Mouse (Mus musculus) CH12.LX (cell line): ENCODE data around the gene Tespa1.

Source experiments
- CTCF ChIP-seq, 2 experiments: IDR thresholded peaks in 1 of 2; conservative IDR thresholded peaks in 1 of 2; 2 replicates each; pipeline ENCODE4 v1.5.1; 2011 to 2012; ENCODE audit warnings: low read depth in 2 of 2, low read length in 2 of 2, improper control_type of control experiment in 1 of 2, inconsistent platforms in 1 of 2, mild to moderate bottlenecking in 1 of 2, moderate library complexity in 1 of 2
- E2F4 ChIP-seq: IDR thresholded peaks from 2 replicates; pipeline ENCODE4 v1.6.1; 2011; ENCODE audit warnings: low read depth, low read length, improper control_type of control experiment; ENCODE audit not compliant: insufficient replicate concordance
- ELF1 ChIP-seq: IDR thresholded peaks from 2 replicates; pipeline ENCODE4 v1.6.1; 2014; ENCODE audit warnings: low read depth, mild to moderate bottlenecking, inconsistent platforms, low read length, improper control_type of control experiment
- GABPA ChIP-seq: IDR thresholded peaks from 2 replicates; pipeline ENCODE4 v1.6.1; 2012; ENCODE audit warnings: low read depth, low read length, improper control_type of control experiment, inconsistent platforms; ENCODE audit not compliant: insufficient replicate concordance
- HCFC1 ChIP-seq: IDR thresholded peaks from 2 replicates; pipeline ENCODE4 v1.6.1; 2012; ENCODE audit warnings: low read depth, mild to moderate bottlenecking, inconsistent platforms, low read length, improper control_type of control experiment
- IRF4 ChIP-seq: IDR thresholded peaks from 2 replicates; pipeline ENCODE4 v1.6.1; 2014; ENCODE audit warnings: low read depth, mild to moderate bottlenecking, inconsistent platforms, low read length, improper control_type of control experiment
- MAZ ChIP-seq: IDR thresholded peaks from 2 replicates; pipeline ENCODE4 v1.6.1; 2012; ENCODE audit warnings: low read depth, mild to moderate bottlenecking, inconsistent platforms, low read length, improper control_type of control experiment, moderate library complexity
- POLR2A ChIP-seq: IDR thresholded peaks from 2 replicates; pipeline ENCODE4 v1.6.1; 2011; ENCODE audit warnings: low read depth, mild to moderate bottlenecking, improper control_type of control experiment, low read length
- SIN3A ChIP-seq: IDR thresholded peaks from 2 replicates; pipeline ENCODE4 v1.6.1; 2012; ENCODE audit warnings: low read length, improper control_type of control experiment, inconsistent platforms
- USF1 ChIP-seq: IDR thresholded peaks from 2 replicates; pipeline ENCODE4 v1.6.1; 2014; ENCODE audit warnings: low read depth, mild to moderate bottlenecking, inconsistent platforms, low read length, improper control_type of control experiment
- ZC3H11A ChIP-seq: IDR thresholded peaks from 2 replicates; pipeline ENCODE4 v1.6.1; 2012; ENCODE audit warnings: low read depth, mild to moderate bottlenecking, inconsistent platforms, low read length, improper control_type of control experiment
- ZKSCAN1 ChIP-seq: IDR thresholded peaks from 2 replicates; pipeline ENCODE4 v1.6.1; 2012; ENCODE audit warnings: low read depth, inconsistent platforms, low read length, improper control_type of control experiment, borderline replicate concordance
- ZMIZ1 ChIP-seq: IDR thresholded peaks from 2 replicates; pipeline ENCODE4 v1.6.1; 2012; ENCODE audit warnings: low read depth, mild to moderate bottlenecking, inconsistent platforms, low read length, improper control_type of control experiment

GRCm38 (mm10) chr10:130275759-130276158, 46.9 kb upstream of the Tespa1 start:
- TF ChIP-seq POLR2A (no peak), CTCF (conservative IDR thresholded peaks at IDR 0.05 in 1 of 2, IDR thresholded peaks at IDR 0.05 in 1 of 2; ENCODE audit: low read depth in 2 of 2, low read length in 2 of 2) (no peak), ZMIZ1 (no peak), ZC3H11A (no peak), ZKSCAN1 (no peak), GABPA (no peak), USF1 (no peak), IRF4 (no peak), MAZ (no peak), ELF1 (no peak), HCFC1 (no peak), SIN3A (no peak), E2F4 (no peak)
